ENCODE assay signal across 7 mouse cellular contexts in the genomic region with DNA sequence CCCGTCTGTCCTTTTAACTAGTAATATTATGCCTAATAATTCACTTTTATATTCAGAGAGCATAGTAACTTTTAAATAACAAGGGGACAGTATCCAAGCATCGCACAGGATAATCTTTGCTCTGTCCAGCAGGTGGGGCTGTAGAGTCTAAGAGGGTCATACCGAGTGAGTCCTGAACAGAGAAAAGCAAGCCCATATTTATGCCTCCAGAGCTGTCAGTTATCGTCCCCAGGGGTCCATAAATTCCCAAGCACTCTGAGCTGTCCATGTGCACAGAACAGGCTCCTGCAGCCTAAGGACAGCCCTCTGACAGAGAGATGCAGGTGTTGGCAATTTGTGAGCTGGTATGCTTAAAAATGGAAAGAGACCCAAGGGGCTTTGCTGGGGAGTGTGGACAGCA.
A peak's percentile ranks its signal among the peaks of the same experiment; 100 is the strongest.
DNase-seq lines count a peak whose midpoint lies in the region; ATAC-seq lines count a peak whose summit lies in the region.

No protein-coding gene starts in this region.

- H3K36me3 ChIP-seq in liver, embryonic 11.5 days (ENCODE audit: control insufficient read depth, insufficient read depth, low read length) = no peaks in the 10 kb centered on the region

- no peak overlapping the region for H3K4me2 ChIP-seq in liver, embryonic 11.5 days

- no peaks in the 10 kb centered on the region for H3K9me3 ChIP-seq in liver, embryonic 11.5 days (ENCODE audit: control insufficient read depth, low read length)

- H3K4me1 ChIP-seq in liver, embryonic 11.5 days (replicated peaks; ENCODE audit: control insufficient read depth, insufficient read depth, low read length) = no peaks in the 10 kb centered on the region

- DNase-seq in liver = peak; percentile 11
- DNase-seq in liver, embryonic 11.5 days (ENCODE audit: low spot score) = no peak
- DNase-seq in ZHBTc4 (ENCODE audit: low read depth, low spot score) = peak; percentile 33
- peak; percentile 13 for DNase-seq in retina, postnatal 1 day
- DNase-seq in frontal cortex, postnatal 36 days (ENCODE audit: low spot score in 2 of 2) = no peak
- DNase-seq in right cerebral cortex, postnatal 14 days = no peak

- no peak overlapping the region for H3K4me3 ChIP-seq in liver, embryonic 11.5 days (ENCODE audit: low read depth, low read length)

- H3K9ac ChIP-seq in liver, embryonic 11.5 days (ENCODE audit: low read depth, low read length) = no peak overlapping the region

- ATAC-seq in liver, embryonic 11.5 days (replicated peaks; ENCODE audit: low FRiP score) = no peak
- ATAC-seq in hematopoietic stem cell, adult 5-6 weeks (replicated peaks in 1 of 2; ENCODE audit: insufficient read depth in 1 of 2, low FRiP score in 2 of 2, low TSS enrichment in 1 of 2, low read depth in 1 of 2, poor library complexity in 2 of 2, severe bottlenecking in 2 of 2) = peak; percentile 60 to 75; a peak in 2 of 4 replicates

- 59% methylated on average over 4 of the region's 4 CpGs for WGBS in liver, embryonic 11.5 days

- no peak overlapping the region for H3K27ac ChIP-seq in liver, embryonic 11.5 days (ENCODE audit: low read depth, low read length)

- H3K27me3 ChIP-seq in liver, embryonic 11.5 days (replicated peaks; ENCODE audit: control insufficient read depth, insufficient read depth, low read length) = no peaks in the 10 kb centered on the region

Comparison
In these comparisons a context has a peak if more than half of its experiments do, and no peak if none do; other contexts are left out.
1. DNase-seq: peak in liver (single experiment), ZHBTc4 (single experiment) and retina, postnatal 1 day (single experiment); none in liver, embryonic 11.5 days (single experiment), frontal cortex, postnatal 36 days (0 of 2) and right cerebral cortex, postnatal 14 days (single experiment).